In the genomic region with DNA sequence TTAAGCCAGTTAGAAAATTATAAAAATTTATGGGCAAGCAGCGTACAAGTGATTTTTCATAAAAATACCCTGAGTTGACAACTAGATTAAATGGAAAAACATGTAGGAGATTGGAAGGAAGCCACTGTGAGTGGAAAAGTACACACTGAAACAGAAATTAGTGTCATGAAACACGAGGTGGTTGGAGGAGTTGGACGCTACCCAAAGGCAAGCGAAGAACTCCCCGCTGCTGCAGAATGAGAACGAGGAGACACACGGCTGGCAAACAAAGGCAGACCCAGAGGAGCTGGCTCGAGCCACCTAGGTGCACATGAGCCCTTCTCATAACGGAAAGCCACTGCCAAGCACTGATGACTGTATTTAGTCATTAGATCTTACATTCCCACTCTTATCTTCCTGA, we compare ENCODE assay signal across 9 mouse cellular contexts.
A peak's percentile ranks its signal among the peaks of the same experiment; 100 is the strongest.
DNase-seq lines count a peak whose midpoint lies in the region; ATAC-seq lines count a peak whose summit lies in the region.
"Had no signal": no experiment of that assay in that cellular context is flagged by ENCODE, and none has a peak within 500 bp of the region (broad histone marks: within the 10 kb centered on the region; RNA-seq: fewer than 3 reads in every experiment).

No protein-coding gene starts in this region.

- H3K4me3 ChIP-seq in hindbrain, embryonic 16.5 days (ENCODE audit: low read length) = no peak overlapping the region
- no peak overlapping the region for H3K4me3 ChIP-seq in hindbrain, embryonic 11.5 days (ENCODE audit: low read depth, low read length)

- 44% methylated on average over 9 of the region's 9 CpGs for WGBS in hindbrain, embryonic 16.5 days
- WGBS in hindbrain, embryonic 11.5 days = 73% methylated on average over 9 of the region's 9 CpGs

- no peaks in the 10 kb centered on the region for H3K9me3 ChIP-seq in hindbrain, embryonic 16.5 days (ENCODE audit: control insufficient read depth, low read length)
- H3K9me3 ChIP-seq in hindbrain, embryonic 11.5 days (ENCODE audit: control insufficient read depth, low read length) = no peaks in the 10 kb centered on the region

- no peaks in the 10 kb centered on the region for H3K36me3 ChIP-seq in hindbrain, embryonic 16.5 days (ENCODE audit: control insufficient read depth, insufficient read depth, low read length)
- H3K36me3 ChIP-seq in hindbrain, embryonic 11.5 days (ENCODE audit: control insufficient read depth, insufficient read depth, low read length) = no peaks in the 10 kb centered on the region

- no peak for DNase-seq in hindbrain, embryonic 11.5 days (ENCODE audit: low spot score)
- peak; percentile 68 to 72 for DNase-seq in cerebellum, postnatal 14 days
- DNase-seq in heart, adult 9 months (ENCODE audit: low spot score in 2 of 2) = peak; percentile 33 to 48
- peak; percentile 14 for DNase-seq in left cerebral cortex, adult 11 months (ENCODE audit: low spot score)
- DNase-seq in right cerebral cortex, adult 18-20 months = peak; percentile 75
- DNase-seq in Muller cell, postnatal 12 days (ENCODE audit: inconsistent ontology term) = no peak
- DNase-seq in spleen, postnatal 4 days (ENCODE audit: low spot score in 2 of 2) = no peak

- H3K4me2 ChIP-seq in hindbrain, embryonic 16.5 days (ENCODE audit: low read length) = 0 out of 2 replicates have a peak overlapping the region, but pooled peaks have one; percentile 10
- no peak overlapping the region for H3K4me2 ChIP-seq in hindbrain, embryonic 11.5 days (replicated peaks; ENCODE audit: low read depth, low read length)

- no peaks in the 10 kb centered on the region for H3K4me1 ChIP-seq in hindbrain, embryonic 16.5 days (ENCODE audit: control insufficient read depth, insufficient read depth, low read depth, low read length)
- H3K4me1 ChIP-seq in hindbrain, embryonic 11.5 days (replicated peaks; ENCODE audit: control insufficient read depth, insufficient read depth, low read length) = no peaks in the 10 kb centered on the region

- H3K27me3 ChIP-seq in hindbrain, embryonic 16.5 days (replicated peaks; ENCODE audit: control insufficient read depth, insufficient read depth, low read length) = no peaks in the 10 kb centered on the region
- H3K27me3 ChIP-seq in hindbrain, embryonic 11.5 days (ENCODE audit: control insufficient read depth, insufficient read depth, low read length) = no peaks in the 10 kb centered on the region

- no peak overlapping the region for H3K9ac ChIP-seq in hindbrain, embryonic 16.5 days (ENCODE audit: low read depth, low read length)
- no peak overlapping the region for H3K9ac ChIP-seq in hindbrain, embryonic 11.5 days (ENCODE audit: low read depth, low read length)

- no peak overlapping the region for H3K27ac ChIP-seq in hindbrain, embryonic 16.5 days (ENCODE audit: low read depth, low read length)
- H3K27ac ChIP-seq in hindbrain, embryonic 11.5 days (ENCODE audit: low read depth, low read length) = no peak overlapping the region
- H3K27ac ChIP-seq: macrophage had no signal

- ATAC-seq in hindbrain, embryonic 16.5 days = peak; percentile 40; the same call in 1 of the 2 replicates
- ATAC-seq in hindbrain, embryonic 11.5 days (ENCODE audit: low FRiP score) = no peak

Comparison
In these comparisons a context has a peak if more than half of its experiments do, and no peak if none do; other contexts are left out.
1. DNase-seq: peak in cerebellum, postnatal 14 days (2 of 2), heart, adult 9 months (2 of 2), left cerebral cortex, adult 11 months (single experiment) and right cerebral cortex, adult 18-20 months (single experiment); none in hindbrain, embryonic 11.5 days (single experiment), Muller cell, postnatal 12 days (single experiment) and spleen, postnatal 4 days (0 of 2).